Mouse (Mus musculus) CD4-positive, CD25-positive, alpha-beta regulatory T cell, adult 2 months (primary cell): ENCODE measurements around the gene Krtap16-1.

Experiments used
- DNase-seq: peaks from one replicate; pipeline ENCODE4 v3.0.0-alpha.2; 2012; ENCODE audit warnings: low read depth, low spot score

The Krtap16-1 gene

GRCm38 (mm10) chr11:99986180-99986647 lies at the start of gene Krtap16-1:
Gene Krtap16-1 (minus strand): TSS chr11:99986597.
- DNase-seq: no peak

GRCm38 (mm10) chr11:100029768-100030167 lies 43.4 kb upstream of the Krtap16-1 start, which contains the start of gene Krt33b:
Gene Krt33b (minus strand): TSS chr11:100029868.
- no peak for DNase-seq

GRCm38 (mm10) chr11:100021438-100021837 lies 35.0 kb upstream of the Krtap16-1 start:
- no peak for DNase-seq

GRCm38 (mm10) chr11:100019466-100019865 lies 33.1 kb upstream of the Krtap16-1 start:
- DNase-seq: no peak

GRCm38 (mm10) chr11:100016112-100016511 lies 29.7 kb upstream of the Krtap16-1 start, which contains the start of gene Krt33a:
Gene Krt33a (minus strand): TSS chr11:100016212.
- DNase-seq: no peak

- no peak for DNase-seq
Observed at GRCm38 (mm10) chr11:100013691-100014171, 27.3 kb upstream of the Krtap16-1 start.

- no peak for DNase-seq
Observed at GRCm38 (mm10) chr11:100010682-100011081, 24.3 kb upstream of the Krtap16-1 start.

GRCm38 (mm10) chr11:100008336-100008735 lies 21.9 kb upstream of the Krtap16-1 start:
- no peak for DNase-seq

GRCm38 (mm10) chr11:100006624-100007023 lies 20.2 kb upstream of the Krtap16-1 start:
- peak; percentile 18 for DNase-seq

- no peak for DNase-seq
Observed at GRCm38 (mm10) chr11:100005905-100006304, 19.5 kb upstream of the Krtap16-1 start.

- peak; percentile 50 for DNase-seq
Observed at GRCm38 (mm10) chr11:100004846-100005245, 18.4 kb upstream of the Krtap16-1 start.

GRCm38 (mm10) chr11:99999091-99999490 lies 12.7 kb upstream of the Krtap16-1 start:
- DNase-seq: no peak

- no peak for DNase-seq
Observed at GRCm38 (mm10) chr11:99994384-99994661, 7.9 kb upstream of the Krtap16-1 start.

GRCm38 (mm10) chr11:99993620-99994383 lies 7.4 kb upstream of the Krtap16-1 start, which contains the start of gene Krtap17-1:
Gene Krtap17-1 (minus strand): TSS chr11:99993994.
- DNase-seq: no peak

- no peak for DNase-seq
Observed at GRCm38 (mm10) chr11:99990571-99990970, 4.2 kb upstream of the Krtap16-1 start.

- DNase-seq: no peak
Observed at GRCm38 (mm10) chr11:99989881-99990405, 3.5 kb upstream of the Krtap16-1 start.

- DNase-seq: no peak
Observed at GRCm38 (mm10) chr11:99988530-99988929, 2.1 kb upstream of the Krtap16-1 start.

GRCm38 (mm10) chr11:99985291-99986092 lies 905 bp downstream of the Krtap16-1 start:
- DNase-seq: no peak

GRCm38 (mm10) chr11:99983442-99983841 lies 3.0 kb downstream of the Krtap16-1 start:
- no peak for DNase-seq

- no peak for DNase-seq
Observed at GRCm38 (mm10) chr11:99982731-99983130, 3.7 kb downstream of the Krtap16-1 start.

GRCm38 (mm10) chr11:99978953-99979352 lies 7.4 kb downstream of the Krtap16-1 start, which contains the start of gene Krtap29-1:
Gene Krtap29-1 (minus strand): TSS chr11:99979053.
- DNase-seq: no peak

GRCm38 (mm10) chr11:99965961-99966360 lies 20.4 kb downstream of the Krtap16-1 start:
- no peak for DNase-seq
